Mouse (Mus musculus): ENCODE measurements around the gene Ms4a12.
"Not testable (repeated sequence)": the region's sequence is repeated elsewhere in the genome, so short reads cannot be mapped to it uniquely, and the experiment has no call there.

Gene Ms4a12

GRCm38 (mm10) chr19:11232348-11232747, at the start of gene Ms4a12:
Ms4a12 (minus strand) TSS chr19:11232448.
- DNase-seq (ENCODE audit: low read depth in 1 of 2, low spot score in 2 of 2): no peak

GRCm38 (mm10) chr19:11280223-11280622, 48.0 kb upstream of the Ms4a12 start:
- no peak for DNase-seq (ENCODE audit: low read depth in 1 of 2, low spot score in 2 of 2)

GRCm38 (mm10) chr19:11276431-11276830, 44.2 kb upstream of the Ms4a12 start:
- no peak for DNase-seq (ENCODE audit: low read depth in 1 of 2, low spot score in 2 of 2)

GRCm38 (mm10) chr19:11266956-11267355, 34.7 kb upstream of the Ms4a12 start:
- no peak for DNase-seq (ENCODE audit: low read depth in 1 of 2, low spot score in 2 of 2)

GRCm38 (mm10) chr19:11266052-11266845, 34.0 kb upstream of the Ms4a12 start, which contains the start of gene Ms4a1:
Ms4a1 (minus strand) TSS chr19:11266241.
- DNase-seq (ENCODE audit: low read depth in 1 of 2, low spot score in 2 of 2): no peak

- no peak for DNase-seq (ENCODE audit: low read depth in 1 of 2, low spot score in 2 of 2)
Observed at GRCm38 (mm10) chr19:11264602-11265185, 32.4 kb upstream of the Ms4a12 start.

GRCm38 (mm10) chr19:11263549-11263948, 31.3 kb upstream of the Ms4a12 start:
- no peak for DNase-seq (ENCODE audit: low read depth in 1 of 2, low spot score in 2 of 2)

- DNase-seq (ENCODE audit: low read depth in 1 of 2, low spot score in 2 of 2): not testable (repeated sequence)
Observed at GRCm38 (mm10) chr19:11262932-11263331, 30.7 kb upstream of the Ms4a12 start.

GRCm38 (mm10) chr19:11261522-11261921, 29.3 kb upstream of the Ms4a12 start:
- no peak for DNase-seq (ENCODE audit: low read depth in 1 of 2, low spot score in 2 of 2)

GRCm38 (mm10) chr19:11244230-11244629, 12.0 kb upstream of the Ms4a12 start:
- peak; percentile 26 to 31 for DNase-seq (ENCODE audit: low read depth in 1 of 2, low spot score in 2 of 2)

- no peak for DNase-seq (ENCODE audit: low read depth in 1 of 2, low spot score in 2 of 2)
Observed at GRCm38 (mm10) chr19:11242560-11242959, 10.3 kb upstream of the Ms4a12 start.

GRCm38 (mm10) chr19:11235820-11236219, 3.6 kb upstream of the Ms4a12 start:
- no peak for DNase-seq (ENCODE audit: low read depth in 1 of 2, low spot score in 2 of 2)

GRCm38 (mm10) chr19:11234921-11235735, 2.9 kb upstream of the Ms4a12 start:
- no peak for DNase-seq (ENCODE audit: low read depth in 1 of 2, low spot score in 2 of 2)

GRCm38 (mm10) chr19:11234244-11234643, 2.0 kb upstream of the Ms4a12 start:
- no peak for DNase-seq (ENCODE audit: low read depth in 1 of 2, low spot score in 2 of 2)

- no peak for DNase-seq (ENCODE audit: low read depth in 1 of 2, low spot score in 2 of 2)
Observed at GRCm38 (mm10) chr19:11196546-11196945, 35.7 kb downstream of the Ms4a12 start, which contains the start of gene Ms4a13. Ms4a13 (minus strand) TSS chr19:11196737.

- no peak for DNase-seq (ENCODE audit: low read depth in 1 of 2, low spot score in 2 of 2)
Observed at GRCm38 (mm10) chr19:11192552-11192951, 39.7 kb downstream of the Ms4a12 start.

- DNase-seq (ENCODE audit: low read depth in 1 of 2, low spot score in 2 of 2): peak; percentile 8 to 32
Observed at GRCm38 (mm10) chr19:11184121-11184520, 48.1 kb downstream of the Ms4a12 start.

- no peak for DNase-seq (ENCODE audit: low read depth in 1 of 2, low spot score in 2 of 2)
Observed at GRCm38 (mm10) chr19:11177464-11177863, 54.8 kb downstream of the Ms4a12 start.

GRCm38 (mm10) chr19:11165172-11165571, 67.1 kb downstream of the Ms4a12 start, which contains the start of gene 1700025F22Rik:
1700025F22Rik (minus strand) TSS chr19:11165320.
- peak; percentile 4 to 47 for DNase-seq (ENCODE audit: low read depth in 1 of 2, low spot score in 2 of 2)

All from monocyte, adult 2 months (primary cell).